Comparison of ENCODE assay signal across 8 mouse cellular contexts in genomic region chr11:104442333-104443136, GRCm38 (mm10). TPM values are rescaled to one million over a fixed set of nuclear protein-coding genes. Genes with fewer than 3 reads are reported as not detected.
A peak's percentile ranks its signal among the peaks of the same experiment; 100 is the strongest.
DNase-seq lines count a peak whose midpoint lies in the region; ATAC-seq lines count a peak whose summit lies in the region.

No protein-coding gene starts in this region.

- H3K27me3 ChIP-seq in embryonic facial prominence, embryonic 14.5 days (replicated peaks; ENCODE audit: control insufficient read depth, insufficient read depth, low read length) = no peaks in the 10 kb centered on the region
- no peaks in the 10 kb centered on the region for H3K27me3 ChIP-seq in kidney, embryonic 14.5 days (ENCODE audit: control insufficient read depth, insufficient read depth, low read length)
- no peaks in the 10 kb centered on the region for H3K27me3 ChIP-seq in limb, embryonic 15.5 days

- DNase-seq in 3T3-L1 (ENCODE audit: low read depth, low spot score) = peak; percentile 96
- DNase-seq in adrenal gland, postnatal 4 days (ENCODE audit: low spot score in 2 of 2) = peak; percentile 83 to 87
- DNase-seq in embryonic facial prominence, embryonic 14.5 days (ENCODE audit: low spot score) = peak; percentile 97
- DNase-seq in heart, adult 9 months (ENCODE audit: low spot score in 2 of 2) = peak; percentile 92 to 93
- DNase-seq in monocyte, adult 2 months (ENCODE audit: low read depth in 1 of 2, low spot score in 2 of 2) = peak; percentile 81 to 84
- peak; percentile 95 to 96 for DNase-seq in spleen, postnatal 36 days (ENCODE audit: low spot score in 2 of 2)

- peak overlapping the region; percentile 99 for H3K9ac ChIP-seq in embryonic facial prominence, embryonic 14.5 days (ENCODE audit: low read depth, low read length)
- H3K9ac ChIP-seq in kidney, embryonic 14.5 days (ENCODE audit: low read depth, low read length) = peak overlapping the region; percentile 99
- peak overlapping the region; percentile 99 for H3K9ac ChIP-seq in limb, embryonic 15.5 days

- H3K4me2 ChIP-seq in embryonic facial prominence, embryonic 14.5 days (ENCODE audit: low read depth, low read length) = peak overlapping the region; percentile 80
- peak overlapping the region; percentile 43 for H3K4me2 ChIP-seq in kidney, embryonic 14.5 days (replicated peaks; ENCODE audit: low read depth, low read length)
- peak overlapping the region; percentile 61 for H3K4me2 ChIP-seq in limb, embryonic 15.5 days

- H3K36me3 ChIP-seq in embryonic facial prominence, embryonic 14.5 days (ENCODE audit: control insufficient read depth, insufficient read depth, low read length) = no peaks in the 10 kb centered on the region
- H3K36me3 ChIP-seq in kidney, embryonic 14.5 days (ENCODE audit: control insufficient read depth, insufficient read depth, low read length) = no peaks in the 10 kb centered on the region
- H3K36me3 ChIP-seq in limb, embryonic 15.5 days = no peaks in the 10 kb centered on the region

- H3K27ac ChIP-seq in embryonic facial prominence, embryonic 14.5 days (replicated peaks; ENCODE audit: low read depth, low read length) = peak overlapping the region; percentile 100
- H3K27ac ChIP-seq in kidney, embryonic 14.5 days (ENCODE audit: low read depth, low read length) = peak overlapping the region; percentile 100
- peak overlapping the region; percentile 100 for H3K27ac ChIP-seq in limb, embryonic 15.5 days

- H3K4me1 ChIP-seq in embryonic facial prominence, embryonic 14.5 days (ENCODE audit: control insufficient read depth, insufficient read depth, low read length) = peaks cover 17% of the 10 kb centered on the region; the same call in 1 of the 2 replicates
- H3K4me1 ChIP-seq in kidney, embryonic 14.5 days (ENCODE audit: control insufficient read depth, insufficient read depth, low read length) = peaks cover 9% of the 10 kb centered on the region; the same call in 1 of the 2 replicates
- H3K4me1 ChIP-seq in limb, embryonic 15.5 days = peaks cover 5% of the 10 kb centered on the region; the same call in 1 of the 2 replicates

- peak; percentile 93 for ATAC-seq in embryonic facial prominence, embryonic 14.5 days (ENCODE audit: low read depth)
- peak; percentile 94 for ATAC-seq in kidney, embryonic 14.5 days (ENCODE audit: low FRiP score, low TSS enrichment)
- peak; percentile 94 for ATAC-seq in limb, embryonic 15.5 days (ENCODE audit: insufficient number of reproducible peaks, low FRiP score, low TSS enrichment, low read depth)

- H3K4me3 ChIP-seq in embryonic facial prominence, embryonic 14.5 days (ENCODE audit: low read depth, low read length) = peak overlapping the region; percentile 88
- H3K4me3 ChIP-seq in kidney, embryonic 14.5 days (ENCODE audit: low read length) = peak overlapping the region; percentile 74
- peak overlapping the region; percentile 62 for H3K4me3 ChIP-seq in limb, embryonic 15.5 days

- under 1% methylated on average over 38 of the region's 82 CpGs for WGBS in embryonic facial prominence, embryonic 14.5 days
- under 1% methylated on average over 57 of the region's 82 CpGs for WGBS in kidney, embryonic 14.5 days
- WGBS in limb, embryonic 15.5 days = under 1% methylated on average over 54 of the region's 82 CpGs

- no peaks in the 10 kb centered on the region for H3K9me3 ChIP-seq in embryonic facial prominence, embryonic 14.5 days (ENCODE audit: control insufficient read depth, low read length)
- H3K9me3 ChIP-seq in kidney, embryonic 14.5 days (ENCODE audit: control insufficient read depth, low read length) = no peaks in the 10 kb centered on the region
- H3K9me3 ChIP-seq in limb, embryonic 15.5 days = no peaks in the 10 kb centered on the region

RNA-seq across cellular contexts. Expression of gene Kansl1, which starts 26.1 kb away (rescaled TPM):
- 10 to 100 TPM; 63.3 to 63.6 TPM for total RNA-seq in adrenal gland, postnatal 4 days (2021)
- 26.0 and 27.9 TPM in 2 replicates for polyA plus RNA-seq in embryonic facial prominence, embryonic 14.5 days (2014; fragmentation: Nextera tagmentation; extraction: Ambion mirVana)
- 20.3 and 29.9 TPM in 2 replicates for polyA plus RNA-seq in kidney, embryonic 14.5 days (2014; fragmentation: Nextera tagmentation; extraction: Ambion mirVana)
- 20.6 and 22.1 TPM in 2 replicates for polyA plus RNA-seq in limb, embryonic 15.5 days (2015; fragmentation: Nextera tagmentation; extraction: Ambion mirVana)

Comparison
In these comparisons a context has a peak if more than half of its experiments do, and no peak if none do; other contexts are left out.
1. Peak in every context shown above with its lines: DNase-seq, ATAC-seq, H3K4me3 ChIP-seq and H3K27ac ChIP-seq.